Mouse (Mus musculus) right cerebral cortex, postnatal 4 days (tissue): ENCODE data around the gene 4930544G11Rik.

Experiments used
- DNase-seq: peaks from one replicate; pipeline ENCODE4 v3.0.0-alpha.2; 2022

The 4930544G11Rik gene

GRCm38 (mm10) chr6:65952309-65952708 is at the start of gene 4930544G11Rik:
Gene 4930544G11Rik, plus strand, starts transcription at chr6:65952609.
- no peak for DNase-seq

GRCm38 (mm10) chr6:65906657-65907182 is 45.7 kb upstream of the 4930544G11Rik start:
- DNase-seq, result no peak

GRCm38 (mm10) chr6:65915421-65915820 is 37.0 kb upstream of the 4930544G11Rik start:
- DNase-seq, result no peak

- DNase-seq, result no peak
Observed at GRCm38 (mm10) chr6:65921703-65922102, 30.7 kb upstream of the 4930544G11Rik start.

GRCm38 (mm10) chr6:65923501-65924084 is 28.8 kb upstream of the 4930544G11Rik start:
- no peak for DNase-seq

- no peak for DNase-seq
Observed at GRCm38 (mm10) chr6:65925737-65926333, 26.6 kb upstream of the 4930544G11Rik start.

GRCm38 (mm10) chr6:65930523-65930922 is 21.9 kb upstream of the 4930544G11Rik start:
- no peak for DNase-seq

- no peak for DNase-seq
Observed at GRCm38 (mm10) chr6:65932776-65933175, 19.6 kb upstream of the 4930544G11Rik start.

GRCm38 (mm10) chr6:65933177-65933576 is 19.2 kb upstream of the 4930544G11Rik start:
- DNase-seq, result no peak

GRCm38 (mm10) chr6:65935566-65936281 is 16.7 kb upstream of the 4930544G11Rik start:
- no peak for DNase-seq

GRCm38 (mm10) chr6:65950492-65950891 is 1.9 kb upstream of the 4930544G11Rik start:
- DNase-seq, result no peak

GRCm38 (mm10) chr6:65969386-65970111 is 17.1 kb downstream of the 4930544G11Rik start:
- DNase-seq, result no peak

- no peak for DNase-seq
Observed at GRCm38 (mm10) chr6:65970410-65970809, 18.0 kb downstream of the 4930544G11Rik start.

GRCm38 (mm10) chr6:65992081-65992480 is 39.7 kb downstream of the 4930544G11Rik start:
- DNase-seq, result no peak

- no peak for DNase-seq
Observed at GRCm38 (mm10) chr6:65998343-65998742, 45.9 kb downstream of the 4930544G11Rik start.
